Mouse (Mus musculus) erythroblast, embryonic 14.5 days (primary cell): ENCODE results near the gene B230219D22Rik.

ENCODE experiments used
- GATA1 ChIP-seq: IDR thresholded peaks from 2 replicates; pipeline ENCODE4 v1.6.1; 2012; ENCODE audit warnings: low read length, inconsistent platforms, mixed read lengths
- TAL1 ChIP-seq: IDR thresholded peaks from 3 replicates; pipeline ENCODE4 v1.6.1; 2012; ENCODE audit warnings: low read length, inconsistent platforms, mixed read lengths

- TF ChIP-seq TAL1: no peak
- TF ChIP-seq GATA1: no peak
Measured at GRCm38 (mm10) chr13:55715167-55715512, 22.2 kb downstream of the B230219D22Rik start.
